Mouse (Mus musculus): Measurements from ENCODE around the gene Boll.

The Boll gene

DNA sequence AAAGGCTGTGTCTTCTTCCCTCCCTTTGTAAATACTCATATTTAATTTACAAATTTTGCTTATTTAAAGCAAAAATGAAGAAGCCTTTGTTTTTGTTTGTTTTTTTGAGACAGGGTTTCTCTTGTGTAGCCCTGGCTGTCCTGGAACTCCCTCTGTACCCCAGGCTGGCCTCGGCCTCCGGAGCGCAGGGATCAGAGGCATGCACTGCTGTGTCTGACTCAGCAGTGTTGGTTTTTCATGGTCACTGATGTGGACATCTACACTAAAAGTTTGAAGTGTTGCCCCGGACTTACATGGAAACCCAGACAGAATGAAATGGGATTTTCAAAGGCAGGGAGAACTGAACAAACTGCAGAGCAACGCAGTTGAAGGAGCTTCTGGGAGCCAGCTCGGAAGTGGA, 155.7 kb downstream of the Boll start:
- no peak for DNase-seq (ENCODE audit: low spot score)

DNA sequence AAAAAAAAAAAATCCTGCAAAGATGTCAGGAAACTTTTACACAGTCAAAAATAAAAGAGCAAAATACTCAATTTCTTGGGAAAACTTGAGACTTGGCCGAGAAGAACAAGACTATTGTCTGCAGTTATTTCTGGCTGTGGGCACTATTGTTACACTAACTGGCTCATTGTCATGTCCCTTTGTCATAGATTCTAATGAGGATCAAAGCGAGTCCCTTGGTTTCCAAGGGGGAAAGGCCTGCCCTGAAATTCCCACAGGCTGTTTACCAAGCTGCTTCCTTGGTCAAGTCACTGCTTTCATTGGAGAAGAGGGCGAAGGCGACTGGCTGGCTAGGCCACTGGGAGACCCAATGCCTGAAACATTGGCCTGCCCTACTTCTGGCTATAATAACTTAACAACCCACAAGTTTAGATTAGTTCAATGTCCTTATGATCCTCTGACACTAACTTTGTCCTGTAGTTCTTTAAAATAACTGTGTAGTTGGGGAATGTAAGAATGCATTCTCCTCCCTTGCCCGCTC, 157.4 kb downstream of the Boll start:
- no peak for DNase-seq (ENCODE audit: low spot score)

DNA sequence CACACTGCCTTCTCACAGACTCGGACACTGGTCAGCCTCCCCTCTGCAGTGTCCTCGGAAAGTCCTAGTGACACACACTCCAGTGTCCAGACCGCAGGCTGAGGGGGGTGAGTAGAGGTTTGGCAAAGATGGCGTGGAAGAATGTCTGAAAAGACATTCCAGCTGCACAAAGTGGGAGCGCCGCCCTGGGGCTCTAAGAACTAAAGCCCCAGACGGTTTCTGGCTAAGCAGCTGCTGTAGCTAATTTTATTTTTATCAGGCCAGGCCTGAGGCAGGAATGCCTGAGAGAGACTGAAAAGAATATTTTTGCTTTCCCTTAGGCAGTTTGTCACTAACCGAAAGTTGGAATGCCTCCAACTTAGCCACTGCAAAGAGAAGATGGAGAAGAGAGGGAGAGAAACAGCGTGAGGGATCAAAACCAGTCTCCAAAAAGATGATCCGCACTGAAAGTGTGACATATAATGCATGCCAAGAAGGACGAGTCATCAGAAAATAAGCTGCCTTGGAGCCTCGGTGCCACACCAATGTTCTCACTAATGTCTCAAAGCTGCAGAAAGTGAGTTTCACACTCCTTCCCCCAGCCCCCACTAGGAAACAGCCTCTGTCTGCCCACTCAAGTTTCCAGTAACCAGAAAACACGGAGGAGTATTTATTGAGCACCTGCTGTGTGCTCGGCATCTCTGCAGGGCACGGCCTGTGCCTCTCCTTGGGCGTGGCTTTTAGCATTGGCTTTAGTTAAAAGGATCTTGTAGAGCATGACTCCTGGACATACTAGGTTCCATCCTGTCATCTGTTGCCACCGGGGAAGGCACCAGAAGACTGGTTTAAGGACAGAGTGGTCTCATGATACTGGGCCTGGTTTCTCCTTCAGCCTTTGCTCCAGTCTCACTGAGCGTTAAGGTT, 161.2 kb downstream of the Boll start:
- DNase-seq (ENCODE audit: low spot score) = no peak

DNA sequence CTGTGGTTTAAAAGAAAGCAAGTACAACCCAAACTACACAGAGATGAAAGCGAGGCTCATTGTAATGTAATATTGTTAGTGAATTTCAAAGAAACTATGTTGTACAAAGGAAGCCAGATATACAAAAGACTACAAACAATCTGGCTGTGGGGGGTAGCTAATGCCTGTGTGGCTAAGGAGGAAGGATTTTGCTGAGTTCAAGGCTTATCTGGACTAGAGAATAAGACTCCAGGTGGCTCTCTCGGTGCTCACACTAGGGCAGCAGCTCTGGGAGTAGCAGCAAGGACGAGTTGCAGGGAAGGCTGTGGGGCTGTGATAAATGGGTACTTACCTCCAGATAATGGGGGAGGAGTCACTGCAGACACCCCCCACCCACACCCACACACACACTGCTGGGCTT, 164.6 kb downstream of the Boll start:
- no peak for DNase-seq (ENCODE audit: low spot score)

All from T-cell, adult 2 months (primary cell).